Mouse (Mus musculus) olfactory bulb, adult 2 months (tissue): ENCODE measurements around the gene Tmem35b.

ENCODE experiments used
- CTCF ChIP-seq: fragments of 200-500 bp; IDR thresholded peaks from 2 replicates; pipeline ENCODE4 v1.5.1; 2012; ENCODE audit warnings: low read depth, mild to moderate bottlenecking, low read length, moderate library complexity; ENCODE audit not compliant: insufficient read depth
- POLR2A ChIP-seq: fragments of 200-500 bp; IDR thresholded peaks from 2 replicates; pipeline ENCODE4 v1.6.1; 2012; ENCODE audit warnings: mild to moderate bottlenecking, low read depth, low read length, moderate library complexity; ENCODE audit not compliant: insufficient read depth

DNA sequence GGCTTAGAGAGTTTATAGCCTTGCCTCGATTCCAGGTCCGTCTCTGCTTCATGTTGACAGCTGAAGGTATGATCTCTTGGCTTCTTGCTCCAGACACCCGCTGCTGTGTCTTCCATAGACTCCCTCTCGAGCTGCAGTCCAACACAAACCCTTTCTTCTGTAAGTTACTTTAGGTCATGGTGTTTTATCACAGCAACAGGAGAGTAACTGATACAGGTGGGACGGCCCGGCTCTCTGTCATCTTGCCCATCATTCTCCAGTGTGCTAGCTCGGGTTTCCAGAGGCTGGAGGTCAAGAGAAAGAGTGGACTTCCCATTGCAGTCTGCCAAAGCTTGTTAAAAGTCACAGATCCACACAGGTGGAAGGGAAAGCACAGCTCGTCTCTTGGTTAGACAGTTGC, 40.4 kb downstream of the Tmem35b start:
- no peak for TF ChIP-seq POLR2A
- no peak for TF ChIP-seq CTCF
